Mouse (Mus musculus) liver (tissue): ENCODE measurements around the gene Hoxb13.
A peak's percentile ranks its signal among the peaks of the same experiment; 100 is the strongest.

Experiments used
- DNase-seq: peaks from one replicate; pipeline ENCODE4 v3.0.0-alpha.2; 2020; ENCODE audit warnings: mixed read lengths

Gene Hoxb13

GRCm38 (mm10) chr11:96191132-96191531, 3.0 kb upstream of the Hoxb13 start:
- DNase-seq: no peak

GRCm38 (mm10) chr11:96194401-96194710, 240 bp downstream of the Hoxb13 start:
- DNase-seq: no peak

- DNase-seq: no peak
Observed at GRCm38 (mm10) chr11:96194961-96195640, 985 bp downstream of the Hoxb13 start.

- DNase-seq: no peak
Observed at GRCm38 (mm10) chr11:96195769-96196280, 1.7 kb downstream of the Hoxb13 start.

- DNase-seq: no peak
Observed at GRCm38 (mm10) chr11:96198642-96199041, 4.5 kb downstream of the Hoxb13 start.

- no peak for DNase-seq
Observed at GRCm38 (mm10) chr11:96199181-96200086, 5.3 kb downstream of the Hoxb13 start.

GRCm38 (mm10) chr11:96200183-96200655, 6.1 kb downstream of the Hoxb13 start:
- DNase-seq: no peak

- no peak for DNase-seq
Observed at GRCm38 (mm10) chr11:96201741-96202140, 7.6 kb downstream of the Hoxb13 start.

GRCm38 (mm10) chr11:96202401-96203081, 8.4 kb downstream of the Hoxb13 start:
- no peak for DNase-seq

- no peak for DNase-seq
Observed at GRCm38 (mm10) chr11:96203182-96203788, 9.2 kb downstream of the Hoxb13 start.

GRCm38 (mm10) chr11:96203789-96204186, 9.7 kb downstream of the Hoxb13 start:
- no peak for DNase-seq

GRCm38 (mm10) chr11:96204351-96204750, 10.2 kb downstream of the Hoxb13 start:
- no peak for DNase-seq

- no peak for DNase-seq
Observed at GRCm38 (mm10) chr11:96205426-96206131, 11.5 kb downstream of the Hoxb13 start.

GRCm38 (mm10) chr11:96223813-96224212, 29.7 kb downstream of the Hoxb13 start:
- no peak for DNase-seq

GRCm38 (mm10) chr11:96227676-96228075, 33.6 kb downstream of the Hoxb13 start:
- no peak for DNase-seq

- peak; percentile 29 for DNase-seq
Observed at GRCm38 (mm10) chr11:96234906-96235305, 40.8 kb downstream of the Hoxb13 start.

GRCm38 (mm10) chr11:96240211-96240610, 46.1 kb downstream of the Hoxb13 start:
- peak; percentile 36 for DNase-seq
